Mouse (Mus musculus) ES-E14 (cell line): Measurements from ENCODE around the gene Syngr1.

Source experiments
- CHD2 ChIP-seq: IDR thresholded peaks from 2 replicates; pipeline ENCODE4 v1.6.1; 2014; ENCODE audit warnings: mild to moderate bottlenecking, low read depth, low read length, inconsistent platforms
- ZC3H11A ChIP-seq: IDR thresholded peaks from 2 replicates; pipeline ENCODE4 v1.6.1; 2012; ENCODE audit warnings: low read depth, mild to moderate bottlenecking, inconsistent platforms, low read length, borderline replicate concordance

GRCm38 (mm10) chr15:80066538-80066937 lies 24.6 kb upstream of the Syngr1 start:
- peak; percentile 35; the same call in 1 of the 2 replicates for TF ChIP-seq ZC3H11A
- TF ChIP-seq CHD2, result no peak
